Mouse (Mus musculus): ENCODE results near the gene Kpna7. TPM values are rescaled to one million over a fixed set of nuclear protein-coding genes. Genes with fewer than 3 reads are reported as not detected.
A peak's percentile ranks its signal among the peaks of the same experiment; 100 is the strongest.
"Not testable (repeated sequence)": the region's sequence is repeated elsewhere in the genome, so short reads cannot be mapped to it uniquely, and the experiment has no call there.

The Kpna7 gene
- total RNA-seq (2021), result not detected

GRCm38 (mm10) chr5:145083632-145084451 lies at the start of gene Kpna7, which contains the start of gene Arpc1a:
Gene Kpna7 (minus strand): TSS chr5:145084030.
Gene Arpc1a (plus strand): TSS chr5:145083830.
- DNase-seq, result peak; percentile 95

GRCm38 (mm10) chr5:145133275-145133674 lies 49.4 kb upstream of the Kpna7 start:
- DNase-seq, result not testable (repeated sequence)

GRCm38 (mm10) chr5:145130995-145131394 lies 47.2 kb upstream of the Kpna7 start:
- DNase-seq, result no peak

- peak; percentile 38 for DNase-seq
Measured at GRCm38 (mm10) chr5:145130191-145130590, 46.4 kb upstream of the Kpna7 start.

- not testable (repeated sequence) for DNase-seq
Measured at GRCm38 (mm10) chr5:145129773-145130172, 45.9 kb upstream of the Kpna7 start.

- DNase-seq, result peak; percentile 55
Measured at GRCm38 (mm10) chr5:145129124-145129523, 45.3 kb upstream of the Kpna7 start.

- DNase-seq, result no peak
Measured at GRCm38 (mm10) chr5:145126580-145126979, 42.8 kb upstream of the Kpna7 start.

- no peak for DNase-seq
Measured at GRCm38 (mm10) chr5:145123396-145123795, 39.6 kb upstream of the Kpna7 start.

- DNase-seq, result peak; percentile 46
Measured at GRCm38 (mm10) chr5:145120921-145121320, 37.1 kb upstream of the Kpna7 start.

- DNase-seq, result peak; percentile 24
Measured at GRCm38 (mm10) chr5:145119385-145119784, 35.6 kb upstream of the Kpna7 start.

- DNase-seq, result no peak
Measured at GRCm38 (mm10) chr5:145118461-145118860, 34.6 kb upstream of the Kpna7 start.

- peak; percentile 22 for DNase-seq
Measured at GRCm38 (mm10) chr5:145118005-145118404, 34.2 kb upstream of the Kpna7 start.

- DNase-seq, result peak; percentile 83
Measured at GRCm38 (mm10) chr5:145116916-145117315, 33.1 kb upstream of the Kpna7 start.

GRCm38 (mm10) chr5:145116316-145116715 lies 32.5 kb upstream of the Kpna7 start:
- DNase-seq, result peak; percentile 73

GRCm38 (mm10) chr5:145115736-145116135 lies 31.9 kb upstream of the Kpna7 start:
- no peak for DNase-seq

GRCm38 (mm10) chr5:145114606-145115473 lies 31.0 kb upstream of the Kpna7 start:
- peak; percentile 79 for DNase-seq

- DNase-seq, result peak; percentile 79
Measured at GRCm38 (mm10) chr5:145114071-145114605, 30.3 kb upstream of the Kpna7 start, which contains the start of gene Arpc1b. Gene Arpc1b (plus strand): TSS chr5:145114215.

GRCm38 (mm10) chr5:145113416-145113815 lies 29.6 kb upstream of the Kpna7 start:
- no peak for DNase-seq

GRCm38 (mm10) chr5:145112566-145112965 lies 28.7 kb upstream of the Kpna7 start:
- no peak for DNase-seq

GRCm38 (mm10) chr5:145110401-145110800 lies 26.6 kb upstream of the Kpna7 start:
- no peak for DNase-seq

GRCm38 (mm10) chr5:145105694-145106275 lies 22.0 kb upstream of the Kpna7 start:
- DNase-seq, result no peak

GRCm38 (mm10) chr5:145104328-145104727 lies 20.5 kb upstream of the Kpna7 start:
- DNase-seq, result no peak
